Mouse (Mus musculus) CH12.LX (cell line): ENCODE data around the gene Trim24.

Experiments used
- BHLHE40 ChIP-seq: IDR thresholded peaks from 2 replicates; pipeline ENCODE4 v1.6.1; 2011; ENCODE audit warnings: mild to moderate bottlenecking, low read depth, low read length, improper control_type of control experiment
- CTCF ChIP-seq, 2 experiments: IDR thresholded peaks in 1 of 2; conservative IDR thresholded peaks in 1 of 2; 2 replicates each; pipeline ENCODE4 v1.5.1; 2011 to 2012; ENCODE audit warnings: low read depth in 2 of 2, low read length in 2 of 2, improper control_type of control experiment in 1 of 2, inconsistent platforms in 1 of 2, mild to moderate bottlenecking in 1 of 2, moderate library complexity in 1 of 2
- E2F4 ChIP-seq: IDR thresholded peaks from 2 replicates; pipeline ENCODE4 v1.6.1; 2011; ENCODE audit warnings: low read depth, low read length, improper control_type of control experiment; ENCODE audit not compliant: insufficient replicate concordance
- ELF1 ChIP-seq: IDR thresholded peaks from 2 replicates; pipeline ENCODE4 v1.6.1; 2014; ENCODE audit warnings: low read depth, mild to moderate bottlenecking, inconsistent platforms, low read length, improper control_type of control experiment
- HCFC1 ChIP-seq: IDR thresholded peaks from 2 replicates; pipeline ENCODE4 v1.6.1; 2012; ENCODE audit warnings: low read depth, mild to moderate bottlenecking, inconsistent platforms, low read length, improper control_type of control experiment
- JUND ChIP-seq: conservative IDR thresholded peaks from 2 replicates; pipeline ENCODE4 v1.6.1; 2011; ENCODE audit warnings: low read depth, low read length, improper control_type of control experiment
- MAFK ChIP-seq: IDR thresholded peaks from 2 replicates; pipeline ENCODE4 v1.6.1; 2011; ENCODE audit warnings: low read length, improper control_type of control experiment; ENCODE audit not compliant: insufficient replicate concordance
- MAX ChIP-seq: IDR thresholded peaks from 2 replicates; pipeline ENCODE4 v1.6.1; 2011; ENCODE audit warnings: low read length, improper control_type of control experiment
- MEF2A ChIP-seq: IDR thresholded peaks from 2 replicates; pipeline ENCODE4 v1.6.1; 2014; ENCODE audit warnings: low read depth, mild to moderate bottlenecking, inconsistent platforms, low read length, improper control_type of control experiment, borderline replicate concordance
- MXI1 ChIP-seq: IDR thresholded peaks from 2 replicates; pipeline ENCODE4 v1.6.1; 2011; ENCODE audit warnings: mild to moderate bottlenecking, low read depth, low read length, improper control_type of control experiment
- MYC ChIP-seq: IDR thresholded peaks from 2 replicates; pipeline ENCODE4 v1.6.1; 2011; ENCODE audit warnings: low read depth, mild to moderate bottlenecking, improper control_type of control experiment, low read length
- POLR2A ChIP-seq: IDR thresholded peaks from 2 replicates; pipeline ENCODE4 v1.6.1; 2011; ENCODE audit warnings: low read depth, mild to moderate bottlenecking, improper control_type of control experiment, low read length
- ZNF384 ChIP-seq: IDR thresholded peaks from 2 replicates; pipeline ENCODE4 v1.6.1; 2012; ENCODE audit warnings: low read depth, low read length, improper control_type of control experiment, inconsistent platforms

DNA sequence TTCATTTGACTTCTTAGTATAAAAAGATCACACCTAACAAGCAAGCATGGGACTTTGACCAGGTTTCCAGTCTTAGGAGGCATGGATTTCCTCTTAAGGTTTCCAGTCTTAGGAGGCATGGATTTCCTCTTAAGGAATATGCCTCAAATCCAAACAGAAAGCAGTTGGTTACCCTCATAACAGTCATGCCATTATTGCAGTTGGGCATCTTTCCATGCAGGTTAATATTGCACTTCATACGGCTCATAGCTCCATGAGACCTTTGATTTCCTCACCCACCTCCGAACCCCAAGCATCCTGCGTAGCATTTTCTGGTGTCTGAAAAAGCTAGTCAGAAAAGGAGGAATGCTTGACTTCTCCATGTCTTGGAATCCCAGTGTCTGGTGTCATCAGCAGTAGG lies 10.0 kb downstream of the Trim24 start:
- no peak for TF ChIP-seq HCFC1
- no peak for TF ChIP-seq MAFK
- no peak for TF ChIP-seq JUND
- no peak for TF ChIP-seq CTCF (conservative IDR thresholded peaks at IDR 0.05 in 1 of 2, IDR thresholded peaks at IDR 0.05 in 1 of 2; ENCODE audit: low read depth in 2 of 2, low read length in 2 of 2)
- no peak for TF ChIP-seq MAX
- TF ChIP-seq MEF2A = no peak
- TF ChIP-seq POLR2A = no peak
- no peak for TF ChIP-seq ELF1
- TF ChIP-seq MXI1 = no peak
- TF ChIP-seq E2F4 = no peak
- TF ChIP-seq MYC = no peak
- TF ChIP-seq ZNF384 = no peak
- TF ChIP-seq BHLHE40 = no peak
